In the genomic region with DNA sequence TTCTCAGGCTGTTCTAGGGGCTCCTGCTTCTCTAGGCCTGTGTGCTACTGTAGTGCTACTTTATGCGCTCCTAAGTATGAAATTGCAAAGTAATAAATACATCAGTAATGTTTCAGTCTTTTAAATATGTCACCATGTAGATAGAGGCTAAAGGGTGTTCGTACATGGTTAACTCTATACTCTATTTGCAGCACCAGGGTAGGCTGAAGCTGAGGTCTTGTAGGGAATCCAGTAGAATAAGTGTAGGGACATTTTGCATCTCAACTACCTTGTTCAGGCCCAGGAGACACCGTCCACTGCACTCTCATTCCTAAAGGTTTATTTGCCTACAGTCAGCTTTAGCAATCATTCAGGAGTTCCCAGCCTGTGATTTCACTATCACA, we compare ENCODE assay signal across 10 mouse cellular contexts. TPM values are rescaled to one million over a fixed set of nuclear protein-coding genes. Genes with fewer than 3 reads are reported as not detected.
A peak's percentile ranks its signal among the peaks of the same experiment; 100 is the strongest.
DNase-seq lines count a peak whose midpoint lies in the region; ATAC-seq and TF ChIP-seq lines count a peak whose summit lies in the region.
"Had no signal": no experiment of that assay in that cellular context is flagged by ENCODE, and none has a peak within 500 bp of the region (broad histone marks: within the 10 kb centered on the region; RNA-seq: fewer than 3 reads in every experiment).

No protein-coding gene starts in this region.

- H3K4me1 ChIP-seq in heart, adult 2 months (ENCODE audit: control insufficient read depth, insufficient read depth, low read length) = no peaks in the 10 kb centered on the region
- peaks cover 3% of the 10 kb centered on the region; the same call in 1 of the 2 replicates for H3K4me1 ChIP-seq in neural tube, embryonic 11.5 days (ENCODE audit: control insufficient read depth, insufficient read depth, low read length)
- H3K4me1 ChIP-seq in limb, embryonic 11.5 days (ENCODE audit: control insufficient read depth, insufficient read depth, low read length) = peaks cover 3% of the 10 kb centered on the region; the same call in 1 of the 2 replicates
- no peaks in the 10 kb centered on the region for H3K4me1 ChIP-seq in stomach, embryonic 16.5 days (ENCODE audit: control insufficient read depth, insufficient read depth, low read length)

- WGBS in heart, adult 2 months = 65% methylated on average over 3 of the region's 3 CpGs
- WGBS in neural tube, embryonic 11.5 days = 64% methylated on average over 3 of the region's 3 CpGs
- 56% methylated on average over 3 of the region's 3 CpGs for WGBS in limb, embryonic 11.5 days
- 49% methylated on average over 3 of the region's 3 CpGs for WGBS in stomach, embryonic 16.5 days

- ATAC-seq in neural tube, embryonic 11.5 days (ENCODE audit: insufficient read depth, low FRiP score, low TSS enrichment) = no peak
- no peak for ATAC-seq in limb, embryonic 11.5 days (ENCODE audit: insufficient number of reproducible peaks, low FRiP score, low TSS enrichment, low read depth)
- ATAC-seq in stomach, embryonic 16.5 days (ENCODE audit: insufficient read depth, low FRiP score) = no peak

- TF ChIP-seq EP300 in heart, adult 2 months (IDR thresholded peaks at IDR 0.05; ENCODE audit: insufficient read depth, low read depth, low read length) = no peak

- H3K27ac ChIP-seq in heart, adult 2 months = no peak overlapping the region
- H3K27ac ChIP-seq in neural tube, embryonic 11.5 days (ENCODE audit: low read depth, low read length) = no peak overlapping the region
- no peak overlapping the region for H3K27ac ChIP-seq in limb, embryonic 11.5 days (replicated peaks; ENCODE audit: low read depth, low read length)
- no peak overlapping the region for H3K27ac ChIP-seq in stomach, embryonic 16.5 days (ENCODE audit: low read length)

- no peaks in the 10 kb centered on the region for H3K9me3 ChIP-seq in neural tube, embryonic 11.5 days (ENCODE audit: control insufficient read depth, low read length)
- H3K9me3 ChIP-seq in limb, embryonic 11.5 days (ENCODE audit: control insufficient read depth, low read length) = no peaks in the 10 kb centered on the region
- no peaks in the 10 kb centered on the region for H3K9me3 ChIP-seq in stomach, embryonic 16.5 days (replicated peaks; ENCODE audit: control insufficient read depth, low read length)

- H3K4me3 ChIP-seq in heart, adult 2 months = no peak overlapping the region
- H3K4me3 ChIP-seq in neural tube, embryonic 11.5 days (ENCODE audit: low read depth, low read length) = peak overlapping the region; percentile 55
- peak overlapping the region; percentile 37 for H3K4me3 ChIP-seq in limb, embryonic 11.5 days (ENCODE audit: low read depth, low read length)
- H3K4me3 ChIP-seq in stomach, embryonic 16.5 days (replicated peaks; ENCODE audit: low read length) = peak overlapping the region; percentile 50

- intact Hi-C loops in heart, adult 2 months (cut with DNase I) = no loop called here
- intact Hi-C loops in heart, postnatal 14 days (cut with DNase I) = no loop called here

- H3K79me2 ChIP-seq in heart, adult 2 months (replicated peaks; ENCODE audit: control insufficient read depth, insufficient read depth, low read length) = no peaks in the 10 kb centered on the region

- no peaks in the 10 kb centered on the region for H3K36me3 ChIP-seq in heart, adult 2 months (ENCODE audit: control insufficient read depth, insufficient read depth, low read length)
- H3K36me3 ChIP-seq in neural tube, embryonic 11.5 days (ENCODE audit: control insufficient read depth, insufficient read depth, low read length) = no peaks in the 10 kb centered on the region
- H3K36me3 ChIP-seq in limb, embryonic 11.5 days (ENCODE audit: control insufficient read depth, insufficient read depth, low read length) = no peaks in the 10 kb centered on the region
- no peaks in the 10 kb centered on the region for H3K36me3 ChIP-seq in stomach, embryonic 16.5 days (ENCODE audit: control insufficient read depth, insufficient read depth, low read length)

- DNase-seq in heart, adult 2 months = no peak
- DNase-seq in heart, postnatal 14 days = no peak
- no peak for DNase-seq in neural tube, embryonic 11.5 days (ENCODE audit: low spot score)
- no peak for DNase-seq in neural tube, embryonic 10.5 days (ENCODE audit: extremely low spot score, low spot score)
- no peak for DNase-seq in limb, embryonic 11.5 days (ENCODE audit: low spot score)
- DNase-seq in Muller cell, postnatal 12 days (ENCODE audit: inconsistent ontology term) = no peak
- no peak for DNase-seq in gastrocnemius, adult 18-20 months (ENCODE audit: low spot score)

- peak overlapping the region; percentile 33; the same call in 1 of the 2 replicates for H3K9ac ChIP-seq in heart, adult 2 months (ENCODE audit: low read depth, low read length)
- H3K9ac ChIP-seq in neural tube, embryonic 11.5 days (ENCODE audit: low read length) = peak overlapping the region; percentile 71; the same call in 1 of the 2 replicates
- 0 out of 2 replicates have a peak overlapping the region, but pooled peaks have one; percentile 43 for H3K9ac ChIP-seq in limb, embryonic 11.5 days (ENCODE audit: low read length)
- peak overlapping the region; percentile 69; the same call in 1 of the 2 replicates for H3K9ac ChIP-seq in stomach, embryonic 16.5 days (ENCODE audit: low read length)

- TF ChIP-seq POLR2A in heart, adult 2 months (IDR thresholded peaks at IDR 0.05; ENCODE audit: insufficient read depth, low read depth, low read length) = no peak

- peak overlapping the region; percentile 81 for H3K4me2 ChIP-seq in neural tube, embryonic 11.5 days (ENCODE audit: low read depth)
- H3K4me2 ChIP-seq in limb, embryonic 11.5 days (ENCODE audit: low read depth, severe bottlenecking) = peak overlapping the region; percentile 73
- peak overlapping the region; percentile 77 for H3K4me2 ChIP-seq in stomach, embryonic 16.5 days (ENCODE audit: low read depth, low read length)

- no peaks in the 10 kb centered on the region for H3K27me3 ChIP-seq in heart, adult 2 months (ENCODE audit: control insufficient read depth, insufficient read depth, low read length)
- no peaks in the 10 kb centered on the region for H3K27me3 ChIP-seq in neural tube, embryonic 11.5 days (ENCODE audit: control insufficient read depth, insufficient read depth, low read length)
- peaks cover 11% of the 10 kb centered on the region for H3K27me3 ChIP-seq in limb, embryonic 11.5 days (ENCODE audit: control insufficient read depth, insufficient read depth, low read length)
- H3K27me3 ChIP-seq in stomach, embryonic 16.5 days (ENCODE audit: control insufficient read depth, insufficient read depth, low read length) = no peaks in the 10 kb centered on the region

- no peak for TF ChIP-seq CTCF in heart, adult 2 months (IDR thresholded peaks at IDR 0.05)

RNA-seq across cellular contexts. Expression of gene Nalcn, which starts 0.2 kb away (rescaled TPM):
- under 1 TPM; 0.50 to 0.63 TPM for total RNA-seq in heart, adult 2 months (2021)
- polyA plus RNA-seq in heart, adult 2 months (2012; rRNA removed) = 0.33 and 0.38 TPM in 2 replicates
- total RNA-seq in heart, postnatal 14 days (2021) = under 1 TPM; 0.15 to 0.24 TPM
- polyA plus RNA-seq in neural tube, embryonic 11.5 days (2014; fragmentation: Nextera tagmentation; extraction: Ambion mirVana) = 1.7 and 2.3 TPM in 2 replicates
- polyA plus RNA-seq in limb, embryonic 11.5 days (2014; fragmentation: Nextera tagmentation; extraction: Ambion mirVana) = 0.05 and 0.11 TPM in 2 replicates
- polyA plus RNA-seq in stomach, embryonic 16.5 days (2015; fragmentation: Nextera tagmentation; extraction: Ambion mirVana) = 1.1 and 1.2 TPM in 2 replicates
- total RNA-seq in gastrocnemius, adult 18-20 months (2021) = under 1 TPM; 0.21 to 0.55 TPM
- polyA plus RNA-seq: C2C12; liver, adult 2 months had no signal

RNA-seq across cellular contexts. Expression of gene Itgbl1, which starts 32.6 kb away (rescaled TPM):
- total RNA-seq in heart, adult 2 months (2021) = 1 to 10 TPM; 4.3 TPM
- 4.9 and 6.3 TPM in 2 replicates for polyA plus RNA-seq in heart, adult 2 months (2012; rRNA removed)
- total RNA-seq in heart, postnatal 14 days (2021) = 1 to 10 TPM; 3.2 to 4.3 TPM
- polyA plus RNA-seq in neural tube, embryonic 11.5 days (2014; fragmentation: Nextera tagmentation; extraction: Ambion mirVana) = 0.65 and 0.68 TPM in 2 replicates
- polyA plus RNA-seq in limb, embryonic 11.5 days (2014; fragmentation: Nextera tagmentation; extraction: Ambion mirVana) = 0.07 TPM in 1 of 2 replicates, not detected in the other
- polyA plus RNA-seq in stomach, embryonic 16.5 days (2015; fragmentation: Nextera tagmentation; extraction: Ambion mirVana) = 0.20 and 0.40 TPM in 2 replicates
- 1 to 10 TPM; 2.8 to 6.1 TPM for total RNA-seq in gastrocnemius, adult 18-20 months (2021)
